Mouse (Mus musculus) central nervous system, embryonic 11.5 days (tissue): Measurements from ENCODE around the gene Kif6. TPM values are rescaled to one million over a fixed set of nuclear protein-coding genes. Genes with fewer than 3 reads are reported as not detected.

Experiments
- polyA plus RNA-seq: library from polyadenylated mRNA; depleted of rRNA; stranded (reverse); fragments of >200 nt; gene quantifications from 2 replicates; pipeline ENCODE4 v1.2.3, GENCODE M21; 2012; rRNA removed

Kif6 gene
- 1.2 and 1.5 TPM in 2 replicates for polyA plus RNA-seq

DNA sequence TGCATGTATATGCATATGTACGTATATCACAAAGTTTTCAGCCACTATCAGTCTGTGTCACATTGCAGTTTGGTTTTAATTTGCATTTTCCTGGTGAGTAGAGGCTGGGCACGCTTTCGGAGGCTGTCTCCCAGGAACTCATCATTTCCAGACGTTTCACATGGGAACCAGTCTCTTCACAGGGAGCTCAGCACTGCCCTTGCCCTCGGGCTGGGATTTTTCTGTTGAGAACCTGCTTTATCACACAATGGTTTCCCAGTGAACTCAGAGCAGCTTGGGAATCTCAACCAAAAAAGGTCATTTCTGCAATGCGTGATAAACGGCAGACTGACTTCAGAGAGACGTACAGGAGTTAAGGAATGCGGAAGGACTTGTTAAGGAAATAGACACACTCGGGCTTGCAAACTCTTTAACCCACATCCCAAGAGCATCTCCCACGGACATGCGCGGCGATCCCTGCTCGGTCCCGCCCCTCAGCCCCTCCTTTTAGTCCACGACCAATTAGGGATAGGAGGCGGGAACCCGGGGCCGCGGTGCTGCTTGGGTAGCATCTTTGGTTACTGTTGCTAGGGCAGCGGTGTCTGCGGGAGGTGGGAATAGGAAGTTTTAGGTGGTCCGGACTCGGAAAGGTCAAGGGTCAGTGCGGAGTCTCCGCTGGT lies at the start of gene Kif6:
Gene Kif6, plus strand, starts transcription at position 560 of the 659 bp plus-strand sequence.

Other genes starting within 250 kb of the Kif6 start
- 9.3 and 11.4 TPM in 2 replicates for gene Mocs1, start 186.8 kb upstream of the Kif6 start, polyA plus RNA-seq
- 7.8 and 17.2 TPM in 2 replicates for gene Daam2, start 50.8 kb upstream of the Kif6 start, polyA plus RNA-seq